ENCODE assay signal across 9 mouse cellular contexts in genomic region chr1:52952143-52952542, GRCm38 (mm10).
DNase-seq lines count a peak whose midpoint lies in the region; ATAC-seq and TF ChIP-seq lines count a peak whose summit lies in the region.
"Had no signal": no experiment of that assay in that cellular context is flagged by ENCODE, and none has a peak within 500 bp of the region (broad histone marks: within the 10 kb centered on the region; RNA-seq: fewer than 3 reads in every experiment).

No protein-coding gene starts in this region.

- H3K36me3 ChIP-seq in kidney, embryonic 16.5 days (ENCODE audit: insufficient read depth, low read length): no peaks in the 10 kb centered on the region
- peaks cover 18% of the 10 kb centered on the region for H3K36me3 ChIP-seq in ES-E14 (ENCODE audit: control insufficient read depth, insufficient read depth, low read length, poor library complexity, severe bottlenecking)
- H3K36me3 ChIP-seq in embryonic facial prominence, embryonic 11.5 days (replicated peaks; ENCODE audit: control insufficient read depth, insufficient read depth, low read depth, low read length): no peaks in the 10 kb centered on the region
- no peaks in the 10 kb centered on the region for H3K36me3 ChIP-seq in midbrain, embryonic 14.5 days (ENCODE audit: control insufficient read depth, insufficient read depth, low read length)

- H3K4me2 ChIP-seq in kidney, embryonic 16.5 days (replicated peaks; ENCODE audit: low read depth, low read length): peak overlapping the region; percentile 98
- peak overlapping the region; percentile 97 for H3K4me2 ChIP-seq in embryonic facial prominence, embryonic 11.5 days (ENCODE audit: low read depth, low read length)
- H3K4me2 ChIP-seq in midbrain, embryonic 14.5 days (ENCODE audit: low read length): peak overlapping the region; percentile 99

- WGBS in kidney, embryonic 16.5 days: 5% methylated on average over 5 of the region's 5 CpGs
- WGBS in embryonic facial prominence, embryonic 11.5 days: 4% methylated on average over 5 of the region's 5 CpGs
- WGBS in midbrain, embryonic 14.5 days: 3% methylated on average over 5 of the region's 5 CpGs

- peak overlapping the region; percentile 68 for H3K9ac ChIP-seq in kidney, embryonic 16.5 days (replicated peaks; ENCODE audit: low read length)
- peak overlapping the region; percentile 92 for H3K9ac ChIP-seq in ES-E14 (ENCODE audit: insufficient read depth, low read depth, low read length, poor library complexity, severe bottlenecking)
- no peak overlapping the region for H3K9ac ChIP-seq in embryonic facial prominence, embryonic 11.5 days (replicated peaks; ENCODE audit: low read length)
- peak overlapping the region; percentile 60 for H3K9ac ChIP-seq in midbrain, embryonic 14.5 days (replicated peaks; ENCODE audit: low read length)

- H3K4me3 ChIP-seq in kidney, embryonic 16.5 days (ENCODE audit: low read length): peak overlapping the region; percentile 70
- peak overlapping the region; percentile 86 to 93 for H3K4me3 ChIP-seq in ES-E14 (ENCODE audit: insufficient read depth in 1 of 2, low read depth in 1 of 2, low read length in 2 of 2, poor library complexity in 1 of 2, severe bottlenecking in 1 of 2)
- H3K4me3 ChIP-seq in embryonic facial prominence, embryonic 11.5 days (ENCODE audit: low read depth, low read length): peak overlapping the region; percentile 55
- H3K4me3 ChIP-seq in midbrain, embryonic 14.5 days (replicated peaks; ENCODE audit: low read depth, low read length): peak overlapping the region; percentile 55

- DNase-seq in kidney, adult 8-10 months: no peak
- DNase-seq in ES-E14 (ENCODE audit: low read depth, low spot score): no peak
- no peak for DNase-seq in embryonic facial prominence, embryonic 11.5 days (ENCODE audit: low spot score)
- peak; percentile 26 for DNase-seq in induced T-regulatory cell, adult 2 months (ENCODE audit: low read depth)
- peak; percentile 61 for DNase-seq in midbrain, embryonic 14.5 days
- no peak for DNase-seq in adrenal gland, adult 8-10 months

- in situ Hi-C loops in ES-E14 (cut with MboI; ENCODE audit: low sequenced_read_pairs in 2 of 2, unreplicated experiment in 2 of 2): loop anchor here in 1 of 2 experiments (25.0 kb wide), 1 partner anchor 290 kb away; no protein-coding TSS in a partner anchor

- H3K27ac ChIP-seq in kidney, embryonic 16.5 days (ENCODE audit: low read length): no peak overlapping the region
- peak overlapping the region; percentile 100 for H3K27ac ChIP-seq in ES-E14 (ENCODE audit: insufficient read depth, low read depth, low read length, poor library complexity, severe bottlenecking)
- no peak overlapping the region for H3K27ac ChIP-seq in embryonic facial prominence, embryonic 11.5 days (replicated peaks; ENCODE audit: low read depth, low read length)
- no peak overlapping the region for H3K27ac ChIP-seq in midbrain, embryonic 14.5 days (replicated peaks; ENCODE audit: low read depth, low read length)
- H3K27ac ChIP-seq: macrophage had no signal

- no peaks in the 10 kb centered on the region for H3K27me3 ChIP-seq in kidney, embryonic 16.5 days (ENCODE audit: insufficient read depth, low read length)
- H3K27me3 ChIP-seq in embryonic facial prominence, embryonic 11.5 days (ENCODE audit: control insufficient read depth, insufficient read depth, low read length): no peaks in the 10 kb centered on the region; the same call in 1 of the 2 replicates
- H3K27me3 ChIP-seq in midbrain, embryonic 14.5 days (ENCODE audit: control insufficient read depth, insufficient read depth, low read length): no peaks in the 10 kb centered on the region

- H3K4me1 ChIP-seq in kidney, embryonic 16.5 days (ENCODE audit: insufficient read depth, low read length): peaks cover 19% of the 10 kb centered on the region
- H3K4me1 ChIP-seq in ES-E14 (ENCODE audit: control insufficient read depth in 2 of 2, insufficient read depth in 2 of 2, low read length in 2 of 2, poor library complexity in 1 of 2): peaks cover 13% of the 10 kb centered on the region in 2 experiments
- H3K4me1 ChIP-seq in embryonic facial prominence, embryonic 11.5 days (ENCODE audit: control insufficient read depth, insufficient read depth, low read length): no peaks in the 10 kb centered on the region
- H3K4me1 ChIP-seq in midbrain, embryonic 14.5 days (ENCODE audit: control insufficient read depth, insufficient read depth, low read length): peaks cover 16% of the 10 kb centered on the region; the same call in 1 of the 2 replicates

- peak; percentile 10; the same call in 1 of the 2 replicates for ATAC-seq in kidney, embryonic 16.5 days (ENCODE audit: low FRiP score, low TSS enrichment)
- no peak for ATAC-seq in embryonic facial prominence, embryonic 11.5 days (replicated peaks; ENCODE audit: insufficient number of reproducible peaks, low FRiP score, low TSS enrichment, low read depth)
- peak; percentile 32; the same call in 1 of the 2 replicates for ATAC-seq in midbrain, embryonic 14.5 days (ENCODE audit: low FRiP score, low TSS enrichment)
- no peak for ATAC-seq in megakaryocyte-erythroid progenitor cell, adult 5-6 weeks (replicated peaks; ENCODE audit: low FRiP score, low TSS enrichment, poor library complexity, severe bottlenecking)

- no peaks in the 10 kb centered on the region for H3K9me3 ChIP-seq in kidney, embryonic 16.5 days (ENCODE audit: low read length)
- H3K9me3 ChIP-seq in ES-E14 (ENCODE audit: control insufficient read depth, insufficient read depth, low read depth, low read length): peaks cover 14% of the 10 kb centered on the region
- H3K9me3 ChIP-seq in embryonic facial prominence, embryonic 11.5 days (replicated peaks; ENCODE audit: control insufficient read depth, low read length): no peaks in the 10 kb centered on the region
- H3K9me3 ChIP-seq in midbrain, embryonic 14.5 days (ENCODE audit: control insufficient read depth, low read length): no peaks in the 10 kb centered on the region

TF ChIP-seq in ES-E14, 5 proteins besides CTCF, POLR2A, EP300 and RAD21:
- TF ChIP-seq MAFK (IDR thresholded peaks at IDR 0.05; ENCODE audit: insufficient read depth, low read depth, low read length) (no peak), CHD2 (IDR thresholded peaks at IDR 0.05; ENCODE audit: low read depth, low read length) (0 out of 2 replicates have a peak, but pooled peaks have one; percentile 13), HCFC1 (IDR thresholded peaks at IDR 0.05; ENCODE audit: borderline replicate concordance, insufficient read depth, low read length) (no peak), ZNF384 (IDR thresholded peaks at IDR 0.05; ENCODE audit: low read depth, low read length) (no peak), ZC3H11A (IDR thresholded peaks at IDR 0.05; ENCODE audit: borderline replicate concordance, low read depth, low read length) (no peak)

Comparison
In these comparisons a context has a peak if more than half of its experiments do, and no peak if none do; other contexts are left out.
1. ATAC-seq: peak in kidney, embryonic 16.5 days (single experiment) and midbrain, embryonic 14.5 days (single experiment); none in embryonic facial prominence, embryonic 11.5 days (single experiment) and megakaryocyte-erythroid progenitor cell, adult 5-6 weeks (single experiment).
2. DNase-seq: peak in induced T-regulatory cell, adult 2 months (single experiment) and midbrain, embryonic 14.5 days (single experiment); none in kidney, adult 8-10 months (0 of 2), ES-E14 (single experiment), embryonic facial prominence, embryonic 11.5 days (single experiment) and adrenal gland, adult 8-10 months (single experiment).
3. Peak in every context shown above with its lines, with median percentiles within 50 percentile points of each other: H3K4me2 ChIP-seq and H3K4me3 ChIP-seq.